Mouse (Mus musculus) heart, adult 2 months (tissue): Measurements from ENCODE around the gene Slc44a1. TPM values are rescaled to one million over a fixed set of nuclear protein-coding genes. Genes with fewer than 3 reads are reported as not detected.

ENCODE experiments used
- DNase-seq, 2 experiments: peaks; one replicate each; pipeline ENCODE4 v3.0.0; 2021
- H3K27ac ChIP-seq: fragments of 200-600 bp; 2 replicates; pipeline ENCODE4 v1.8.1; 2022
- H3K27me3 ChIP-seq: fragments of 200-500 bp; 2 replicates; pipeline ENCODE4 v1.6.1; 2012; ENCODE audit warnings: mild to moderate bottlenecking, low read length, inconsistent platforms, mixed read lengths; ENCODE audit not compliant: control insufficient read depth, insufficient read depth
- H3K36me3 ChIP-seq: fragments of 200-500 bp; 2 replicates; pipeline ENCODE4 v1.6.1; 2012; ENCODE audit warnings: low read length, inconsistent platforms; ENCODE audit not compliant: control insufficient read depth, insufficient read depth
- H3K4me1 ChIP-seq: fragments of 200-500 bp; 2 replicates; pipeline ENCODE4 v1.6.1; 2011; ENCODE audit warnings: low read length; ENCODE audit not compliant: control insufficient read depth, insufficient read depth
- H3K4me3 ChIP-seq: fragments of 200-600 bp; 2 replicates; pipeline ENCODE4 v1.8.1; 2022
- H3K79me2 ChIP-seq: fragments of 200-500 bp; replicated peaks from 2 replicates; pipeline ENCODE4 v1.6.1; 2012; ENCODE audit warnings: mild to moderate bottlenecking, inconsistent platforms, low read length, moderate library complexity, mixed read lengths; ENCODE audit not compliant: control insufficient read depth, insufficient read depth
- H3K9ac ChIP-seq: fragments of 200-500 bp; 2 replicates; pipeline ENCODE4 v1.6.1; 2012; ENCODE audit warnings: low read depth, mild to moderate bottlenecking, control low read depth, inconsistent platforms, low read length, mixed read lengths
- CTCF ChIP-seq: fragments of 200-600 bp; IDR thresholded peaks from 2 replicates; pipeline ENCODE4 v1.8.1; 2022; ENCODE audit warnings: antibody characterized with exemption, mild to moderate bottlenecking, moderate library complexity
- EP300 ChIP-seq: fragments of 200-500 bp; IDR thresholded peaks from 2 replicates; pipeline ENCODE4 v1.6.1; 2011; ENCODE audit warnings: low read depth, low read length, control low read depth; ENCODE audit not compliant: insufficient read depth
- POLR2A ChIP-seq: fragments of 200-500 bp; IDR thresholded peaks from 2 replicates; pipeline ENCODE4 v1.6.1; 2011; ENCODE audit warnings: mild to moderate bottlenecking, low read depth, low read length, control low read depth; ENCODE audit not compliant: insufficient read depth
- WGBS: fragments of 180-500 bp; shearing (Covaris S2); methylation state at CpG from one replicate; pipeline ENCODE4 v1.1.7; 2018; 5-methylcytosine and 5-hydroxymethylcytosine counted together
- intact Hi-C: fragments of 180-260 bp; cut with DNase I; formaldehyde crosslinking; loops from one replicate; pipeline ENCODE4 v1.15.1; 2025
- polyA plus RNA-seq: library from polyadenylated mRNA; depleted of rRNA; stranded (reverse); fragments of >200 nt; gene quantifications from 2 replicates; pipeline ENCODE4 v1.2.3, GENCODE M21; 2012
- total RNA-seq, 2 experiments: library from RNA; stranded (reverse); gene quantifications; 2 replicates each; pipeline ENCODE4 v1.2.3; 2021

Slc44a1 gene
- total and polyA plus RNA-seq, 3 experiments, result 22.7 to 32.3 (median 26.4) TPM

DNA sequence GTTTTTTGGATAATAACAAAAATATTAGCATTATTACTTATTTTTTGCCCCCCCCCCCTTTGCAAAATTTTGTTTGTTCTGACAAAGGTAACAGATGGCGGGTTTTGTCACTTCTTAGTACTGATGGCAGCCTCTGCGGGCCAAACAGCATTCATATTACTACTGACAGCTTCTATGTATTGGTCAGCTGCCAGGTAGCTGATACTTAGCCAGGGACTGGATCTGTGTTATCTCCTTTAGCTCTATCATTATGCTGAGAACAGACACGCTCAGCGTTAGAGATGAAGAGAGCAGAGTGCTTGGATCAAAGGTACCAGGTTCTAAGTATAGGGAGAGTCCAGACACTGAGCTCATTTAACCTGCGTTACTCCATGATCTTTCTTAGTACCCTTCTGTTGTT is 48.6 kb downstream of the Slc44a1 start:
- intact Hi-C loops, result no loop called here
- no peak for DNase-seq
- Histone ChIP-seq H3K36me3 (peaks cover 2% of the 10 kb centered on the region; the same call in 1 of the 2 replicates), H3K4me3 (no peak overlapping the region), H3K27ac (no peak overlapping the region), H3K4me1 (peaks cover 3% of the 10 kb centered on the region), H3K79me2 (no peaks in the 10 kb centered on the region), H3K9ac (no peak overlapping the region), H3K27me3 (no peaks in the 10 kb centered on the region)
- TF ChIP-seq EP300, result no peak
- TF ChIP-seq POLR2A, result no peak
- TF ChIP-seq CTCF, result no peak
- WGBS, result 55% methylated on average over 5 of the region's 5 CpGs

DNA sequence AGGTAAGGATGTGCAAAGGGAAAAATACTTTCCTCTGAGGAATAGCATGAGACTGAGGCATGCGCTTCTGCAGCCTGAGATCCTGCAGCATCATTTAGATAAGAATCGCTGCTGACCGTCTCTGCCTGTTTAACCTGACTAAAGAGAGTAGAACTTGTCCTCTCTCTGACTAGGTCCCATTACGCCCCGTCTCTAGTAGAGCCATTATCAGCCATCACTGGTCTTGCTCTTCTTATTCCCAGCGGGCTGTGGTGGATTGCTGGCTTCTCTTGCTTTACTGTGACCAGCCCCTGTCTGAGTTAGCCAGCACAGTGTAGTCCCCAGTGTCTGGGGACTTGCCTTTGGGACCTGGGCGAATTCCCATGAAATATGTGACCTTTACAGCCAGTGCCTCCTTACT is 50.2 kb downstream of the Slc44a1 start:
- Histone ChIP-seq H3K4me3 (no peak overlapping the region), H3K36me3 (peaks cover 2% of the 10 kb centered on the region; the same call in 1 of the 2 replicates), H3K4me1 (peaks cover 3% of the 10 kb centered on the region), H3K27ac (no peak overlapping the region), H3K79me2 (no peaks in the 10 kb centered on the region), H3K27me3 (no peaks in the 10 kb centered on the region), H3K9ac (no peak overlapping the region)
- DNase-seq, result no peak
- WGBS, result 90% methylated on average over 7 of the region's 7 CpGs
- no peak for TF ChIP-seq EP300
- TF ChIP-seq POLR2A, result no peak
- no peak for TF ChIP-seq CTCF
- intact Hi-C loops, result no loop called here

DNA sequence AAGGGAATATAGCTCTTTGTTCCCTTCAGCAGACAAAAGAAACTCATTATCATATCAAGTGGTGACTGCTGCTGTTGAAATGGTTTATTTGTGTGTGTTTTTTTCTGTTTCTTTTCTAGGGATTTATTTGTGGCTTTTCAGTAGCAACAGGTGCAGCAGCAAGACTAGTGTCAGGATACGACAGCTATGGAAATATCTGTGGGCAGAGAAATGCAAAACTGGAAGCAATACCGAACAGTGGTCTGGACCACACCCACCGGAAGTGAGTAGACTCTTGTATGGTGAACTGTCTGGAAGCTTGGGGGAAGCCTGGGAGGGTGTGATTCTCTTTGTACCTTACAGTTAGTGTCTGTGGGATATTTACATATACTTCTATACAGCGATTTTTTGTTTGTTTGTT is 51.1 kb downstream of the Slc44a1 start:
- peak in 1 of 2 experiments; percentile 22 for DNase-seq
- Histone ChIP-seq H3K4me1 (peaks cover 3% of the 10 kb centered on the region), H3K27me3 (no peaks in the 10 kb centered on the region), H3K4me3 (no peak overlapping the region), H3K79me2 (no peaks in the 10 kb centered on the region), H3K9ac (no peak overlapping the region), H3K27ac (no peak overlapping the region), H3K36me3 (peaks cover 7% of the 10 kb centered on the region; the same call in 1 of the 2 replicates)
- intact Hi-C loops, result no loop called here
- 60% methylated on average over 4 of the region's 4 CpGs for WGBS
- TF ChIP-seq EP300, result no peak
- TF ChIP-seq POLR2A, result no peak
- TF ChIP-seq CTCF, result no peak

DNA sequence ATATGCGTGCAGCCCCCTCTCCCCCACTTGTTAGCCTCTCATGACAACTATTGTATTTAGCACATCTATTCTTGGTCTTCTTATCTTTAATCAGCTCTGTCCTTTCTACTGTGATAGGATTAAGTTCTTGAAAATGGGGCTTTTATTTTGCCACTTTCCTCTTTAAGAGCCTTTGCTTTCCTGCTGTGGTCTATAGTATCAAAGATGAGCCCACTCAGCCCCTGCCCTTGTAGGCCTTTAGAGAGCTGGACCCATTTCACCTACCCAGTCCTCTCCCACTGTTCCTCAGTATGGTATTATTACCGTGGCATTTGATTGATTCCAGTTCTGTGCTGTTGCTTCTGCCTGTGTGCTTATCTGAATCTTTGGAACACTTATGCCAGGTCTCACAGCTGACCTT is 55.4 kb downstream of the Slc44a1 start:
- TF ChIP-seq EP300, result no peak
- no peak for TF ChIP-seq CTCF
- no peak for TF ChIP-seq POLR2A
- 33% methylated on average over 2 of the region's 2 CpGs for WGBS
- DNase-seq, result no peak
- H3K27ac ChIP-seq, result no peak overlapping the region
- intact Hi-C loops, result no loop called here
- no peaks in the 10 kb centered on the region for H3K27me3 ChIP-seq
- H3K4me1 ChIP-seq, result peaks cover 3% of the 10 kb centered on the region
- H3K9ac ChIP-seq, result no peak overlapping the region
- no peak overlapping the region for H3K4me3 ChIP-seq
- H3K36me3 ChIP-seq, result peaks cover 5% of the 10 kb centered on the region; the same call in 1 of the 2 replicates
- H3K79me2 ChIP-seq, result no peaks in the 10 kb centered on the region

DNA sequence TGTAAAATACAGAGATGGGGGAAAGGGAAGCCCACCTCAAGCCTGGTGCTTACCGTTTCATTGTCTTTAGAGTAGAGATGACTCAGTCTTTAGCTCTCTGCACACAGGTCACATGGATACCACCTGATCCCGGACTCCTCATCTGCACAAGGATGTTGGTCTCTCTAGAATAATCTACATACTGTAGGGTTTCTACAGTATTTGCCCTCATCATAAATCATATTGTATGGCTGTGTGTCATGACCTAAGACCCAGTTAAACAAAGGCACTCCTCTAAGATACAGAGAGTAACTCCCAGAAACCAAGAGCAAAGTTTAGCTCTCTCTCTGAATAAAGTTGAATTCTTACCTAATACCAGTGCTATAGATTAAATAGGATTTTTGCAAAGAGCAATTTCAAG is 62.6 kb downstream of the Slc44a1 start:
- intact Hi-C loops, result no loop called here
- TF ChIP-seq CTCF, result no peak
- no peak for TF ChIP-seq POLR2A
- TF ChIP-seq EP300, result no peak
- no peaks in the 10 kb centered on the region for H3K36me3 ChIP-seq
- H3K27ac ChIP-seq, result no peak overlapping the region
- 90% methylated on average over 2 of the region's 2 CpGs for WGBS
- H3K27me3 ChIP-seq, result no peaks in the 10 kb centered on the region
- H3K9ac ChIP-seq, result no peak overlapping the region
- DNase-seq, result no peak
- no peaks in the 10 kb centered on the region; the same call in 1 of the 2 replicates for H3K79me2 ChIP-seq
- no peaks in the 10 kb centered on the region for H3K4me1 ChIP-seq
- no peak overlapping the region for H3K4me3 ChIP-seq

DNA sequence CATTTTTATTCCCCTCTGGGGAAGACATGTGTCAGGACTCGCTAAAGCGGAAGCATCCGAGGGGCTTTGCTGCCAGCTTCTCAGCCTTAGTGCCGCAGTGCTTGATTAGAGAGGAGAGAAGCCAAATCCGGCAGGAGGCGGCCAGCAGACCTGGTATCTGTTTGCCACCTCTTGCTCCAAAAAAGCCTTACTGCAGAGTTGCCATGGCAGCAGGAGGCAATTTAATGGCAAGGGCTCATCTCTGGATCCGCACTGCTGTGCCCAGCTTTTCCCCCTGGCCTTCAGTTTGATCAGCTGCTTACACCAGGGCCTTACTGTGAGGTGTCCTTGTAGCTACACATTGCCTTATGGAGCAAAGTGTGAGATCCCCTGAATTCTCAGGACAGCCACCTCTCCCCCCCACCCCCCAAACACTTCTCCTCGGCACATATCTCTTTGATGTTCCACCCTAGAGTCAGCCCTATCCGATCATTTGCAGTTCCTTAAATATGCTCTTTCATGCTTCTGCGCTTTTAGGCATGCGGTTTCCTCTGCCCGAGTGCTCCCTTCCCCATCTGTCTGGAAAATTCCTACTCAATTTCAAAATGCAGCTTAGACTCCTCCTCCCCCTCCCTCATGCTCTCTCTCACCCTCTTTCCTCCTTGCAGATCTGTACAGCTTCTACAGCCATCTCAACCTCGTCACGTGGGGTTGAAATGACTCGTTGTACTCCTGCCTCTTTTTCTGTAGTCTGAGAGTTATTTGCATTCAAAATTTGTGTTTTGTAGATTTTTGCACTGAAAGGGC is 72.1 kb downstream of the Slc44a1 start:
- WGBS, result 55% methylated on average over 15 of the region's 15 CpGs
- no peak overlapping the region; the same call in 1 of the 2 replicates for H3K9ac ChIP-seq
- peak; percentile 33 to 36 for DNase-seq
- intact Hi-C loops, result no loop called here
- H3K4me1 ChIP-seq, result peaks cover 15% of the 10 kb centered on the region
- 0 out of 2 replicates have a peak overlapping the region, but pooled peaks have one; percentile 29 for H3K27ac ChIP-seq
- H3K4me3 ChIP-seq, result no peak overlapping the region
- TF ChIP-seq POLR2A (no peak), CTCF (no peak), EP300 (no peak)
- peaks cover 8% of the 10 kb centered on the region for H3K36me3 ChIP-seq
- H3K79me2 ChIP-seq, result no peaks in the 10 kb centered on the region
- H3K27me3 ChIP-seq, result no peaks in the 10 kb centered on the region
